Mouse (Mus musculus) cerebellum, adult (tissue): ENCODE measurements around the gene Rimklb.

Source experiments
- ATAC-seq: cut with Nextera tagmentation; 2 replicates; pipeline ENCODE4 v1.9.2; 2017; ENCODE audit warnings: mild to moderate bottlenecking, moderate library complexity, mixed read lengths; ENCODE audit not compliant: insufficient number of reproducible peaks, low FRiP score, low TSS enrichment

Gene Rimklb

GRCm38 (mm10) chr6:122439249-122439648 is 59.3 kb downstream of the Rimklb start:
- no peak for ATAC-seq

GRCm38 (mm10) chr6:122435270-122435669 is 63.3 kb downstream of the Rimklb start:
- ATAC-seq = no peak

GRCm38 (mm10) chr6:122427456-122427855 is 71.1 kb downstream of the Rimklb start:
- ATAC-seq = no peak

GRCm38 (mm10) chr6:122417015-122417414 is 81.5 kb downstream of the Rimklb start:
- ATAC-seq = no peak

- no peak for ATAC-seq
Observed at GRCm38 (mm10) chr6:122416347-122416746, 82.2 kb downstream of the Rimklb start.

GRCm38 (mm10) chr6:122411281-122411680 is 87.3 kb downstream of the Rimklb start:
- no peak for ATAC-seq

GRCm38 (mm10) chr6:122402240-122402639 is 96.3 kb downstream of the Rimklb start:
- ATAC-seq = no peak

GRCm38 (mm10) chr6:122400263-122400662 is 98.3 kb downstream of the Rimklb start:
- ATAC-seq = no peak
